Mouse (Mus musculus) kidney, embryonic 15.5 days (tissue): ENCODE measurements at regions not wholly inside any gene's neighbourhood (a gene's known extent, or its start where the extent isn't known, plus 50 kb on each side); places are given as distances from the start of the nearest gene placed in this dataset.

ENCODE experiments used
- ATAC-seq: fragments of 200-750 bp; cut with Nextera tagmentation; replicated peaks from 2 replicates; pipeline ENCODE4 v1.8.0; 2017; ENCODE audit warnings: moderate TSS enrichment; ENCODE audit not compliant: low FRiP score
- H3K27ac ChIP-seq: fragments of 300-500 bp; sonication (generic); 2 replicates; pipeline ENCODE4 v1.5.1; 2015; ENCODE audit warnings: mild to moderate bottlenecking, inconsistent platforms
- H3K27me3 ChIP-seq: fragments of 300-500 bp; sonication (generic); 2 replicates; pipeline ENCODE4 v1.6.1; 2015; ENCODE audit warnings: inconsistent platforms
- H3K36me3 ChIP-seq: fragments of 300-500 bp; sonication (generic); 2 replicates; pipeline ENCODE4 v1.6.1; 2015; ENCODE audit warnings: inconsistent platforms
- H3K4me1 ChIP-seq: fragments of 300-500 bp; sonication (generic); 2 replicates; pipeline ENCODE4 v1.6.1; 2015; ENCODE audit warnings: inconsistent platforms
- H3K4me2 ChIP-seq: fragments of 300-500 bp; sonication (generic); 2 replicates; pipeline ENCODE4 v1.6.1; 2015; ENCODE audit warnings: moderate library complexity, mild to moderate bottlenecking, inconsistent platforms
- H3K4me3 ChIP-seq: fragments of 300-500 bp; sonication (generic); replicated peaks from 2 replicates; pipeline ENCODE4 v1.5.1; 2015; ENCODE audit warnings: mild to moderate bottlenecking, inconsistent platforms
- H3K9ac ChIP-seq: fragments of 300-500 bp; sonication (generic); 2 replicates; pipeline ENCODE4 v1.6.1; 2015; ENCODE audit warnings: mild to moderate bottlenecking, inconsistent platforms
- H3K9me3 ChIP-seq: fragments of 300-500 bp; sonication (generic); replicated peaks from 2 replicates; pipeline ENCODE4 v1.6.1; 2016; ENCODE audit warnings: inconsistent platforms
- WGBS: fragments of 180-500 bp; shearing (Covaris S2); methylation state at CpG from one replicate; pipeline ENCODE4 v1.1.7; 2015; ENCODE audit warnings: mixed read lengths; 5-methylcytosine and 5-hydroxymethylcytosine counted together

- 65% methylated on average over 1 of the region's 1 CpGs for WGBS
- no peak overlapping the region for H3K4me3 ChIP-seq
- no peak for ATAC-seq
- H3K4me2 ChIP-seq, result no peak overlapping the region
- no peak overlapping the region for H3K27ac ChIP-seq
- no peak overlapping the region for H3K9ac ChIP-seq
- no peaks in the 10 kb centered on the region for H3K27me3 ChIP-seq
- H3K36me3 ChIP-seq, result no peaks in the 10 kb centered on the region
- H3K4me1 ChIP-seq, result no peaks in the 10 kb centered on the region
- H3K9me3 ChIP-seq, result no peaks in the 10 kb centered on the region
Observed at GRCm38 (mm10) chr14:71359581-71359980, 759.9 kb upstream of the Fam160b2 start.

- Histone ChIP-seq H3K9me3 (no peaks in the 10 kb centered on the region), H3K9ac (no peak overlapping the region), H3K27ac (no peak overlapping the region), H3K4me1 (no peaks in the 10 kb centered on the region), H3K4me2 (no peak overlapping the region), H3K4me3 (no peak overlapping the region), H3K27me3 (no peaks in the 10 kb centered on the region), H3K36me3 (no peaks in the 10 kb centered on the region)
- peak; percentile 71 for ATAC-seq
- WGBS, result 31% methylated on average over 5 of the region's 5 CpGs
Observed at GRCm38 (mm10) chr14:71338219-71338618, 738.6 kb upstream of the Fam160b2 start.

GRCm38 (mm10) chr14:71336906-71337305 is 737.3 kb upstream of the Fam160b2 start:
- Histone ChIP-seq H3K36me3 (no peaks in the 10 kb centered on the region), H3K27ac (no peak overlapping the region), H3K9me3 (no peaks in the 10 kb centered on the region), H3K4me3 (no peak overlapping the region), H3K4me2 (no peak overlapping the region), H3K27me3 (no peaks in the 10 kb centered on the region), H3K4me1 (no peaks in the 10 kb centered on the region), H3K9ac (no peak overlapping the region)
- 97% methylated on average over 3 of the region's 3 CpGs for WGBS
- ATAC-seq, result no peak

- H3K9me3 ChIP-seq, result no peaks in the 10 kb centered on the region
- H3K4me2 ChIP-seq, result no peak overlapping the region
- 94% methylated on average over 1 of the region's 1 CpGs for WGBS
- H3K27me3 ChIP-seq, result no peaks in the 10 kb centered on the region
- H3K9ac ChIP-seq, result no peak overlapping the region
- no peak overlapping the region for H3K4me3 ChIP-seq
- no peak for ATAC-seq
- no peaks in the 10 kb centered on the region for H3K4me1 ChIP-seq
- H3K36me3 ChIP-seq, result no peaks in the 10 kb centered on the region
- H3K27ac ChIP-seq, result no peak overlapping the region
Observed at GRCm38 (mm10) chr14:71334022-71334421, 734.4 kb upstream of the Fam160b2 start.

- no peak overlapping the region for H3K27ac ChIP-seq
- H3K9me3 ChIP-seq, result no peaks in the 10 kb centered on the region
- ATAC-seq, result no peak
- no peak overlapping the region for H3K4me2 ChIP-seq
- no peak overlapping the region for H3K4me3 ChIP-seq
- H3K9ac ChIP-seq, result no peak overlapping the region
- H3K36me3 ChIP-seq, result no peaks in the 10 kb centered on the region
- no peaks in the 10 kb centered on the region for H3K4me1 ChIP-seq
- 49% methylated on average over 5 of the region's 5 CpGs for WGBS
- H3K27me3 ChIP-seq, result no peaks in the 10 kb centered on the region
Observed at GRCm38 (mm10) chr14:71329862-71330630, 730.4 kb upstream of the Fam160b2 start.

GRCm38 (mm10) chr14:71327621-71328020 is 728.0 kb upstream of the Fam160b2 start:
- no peaks in the 10 kb centered on the region for H3K36me3 ChIP-seq
- H3K4me2 ChIP-seq, result no peak overlapping the region
- no peaks in the 10 kb centered on the region for H3K9me3 ChIP-seq
- H3K4me1 ChIP-seq, result no peaks in the 10 kb centered on the region
- no peaks in the 10 kb centered on the region for H3K27me3 ChIP-seq
- no peak overlapping the region for H3K4me3 ChIP-seq
- H3K27ac ChIP-seq, result no peak overlapping the region
- H3K9ac ChIP-seq, result no peak overlapping the region
- ATAC-seq, result no peak

- Histone ChIP-seq H3K27me3 (no peaks in the 10 kb centered on the region), H3K4me3 (no peak overlapping the region), H3K4me2 (no peak overlapping the region), H3K4me1 (no peaks in the 10 kb centered on the region), H3K36me3 (no peaks in the 10 kb centered on the region), H3K9ac (no peak overlapping the region), H3K9me3 (no peaks in the 10 kb centered on the region), H3K27ac (no peak overlapping the region)
- WGBS, result 84% methylated on average over 2 of the region's 2 CpGs
- no peak for ATAC-seq
Observed at GRCm38 (mm10) chr14:71326521-71327105, 727.0 kb upstream of the Fam160b2 start.

- Histone ChIP-seq H3K27me3 (no peaks in the 10 kb centered on the region), H3K36me3 (no peaks in the 10 kb centered on the region), H3K4me2 (no peak overlapping the region), H3K27ac (no peak overlapping the region), H3K9ac (no peak overlapping the region), H3K4me1 (no peaks in the 10 kb centered on the region), H3K9me3 (no peaks in the 10 kb centered on the region), H3K4me3 (no peak overlapping the region)
- WGBS, result 67% methylated on average over 3 of the region's 3 CpGs
- no peak for ATAC-seq
Observed at GRCm38 (mm10) chr14:71315228-71315627, 715.6 kb upstream of the Fam160b2 start.

GRCm38 (mm10) chr14:71299755-71300154 is 700.1 kb upstream of the Fam160b2 start:
- H3K27me3 ChIP-seq, result no peaks in the 10 kb centered on the region
- no peak overlapping the region for H3K27ac ChIP-seq
- H3K4me2 ChIP-seq, result no peak overlapping the region
- no peaks in the 10 kb centered on the region for H3K9me3 ChIP-seq
- WGBS, result 82% methylated on average over 6 of the region's 6 CpGs
- H3K4me1 ChIP-seq, result no peaks in the 10 kb centered on the region
- no peak overlapping the region for H3K4me3 ChIP-seq
- ATAC-seq, result no peak
- no peak overlapping the region for H3K9ac ChIP-seq
- no peaks in the 10 kb centered on the region for H3K36me3 ChIP-seq

- Histone ChIP-seq H3K36me3 (no peaks in the 10 kb centered on the region), H3K4me3 (no peak overlapping the region), H3K27ac (no peak overlapping the region), H3K4me1 (no peaks in the 10 kb centered on the region), H3K9ac (no peak overlapping the region), H3K4me2 (no peak overlapping the region), H3K9me3 (no peaks in the 10 kb centered on the region), H3K27me3 (no peaks in the 10 kb centered on the region)
- WGBS, result 92% methylated on average over 14 of the region's 14 CpGs
- ATAC-seq, result no peak
Observed at GRCm38 (mm10) chr14:71281568-71281967, 681.9 kb upstream of the Fam160b2 start.

- H3K4me2 ChIP-seq, result no peak overlapping the region
- 49% methylated on average over 12 of the region's 12 CpGs for WGBS
- H3K4me3 ChIP-seq, result no peak overlapping the region
- H3K36me3 ChIP-seq, result no peaks in the 10 kb centered on the region
- no peaks in the 10 kb centered on the region for H3K27me3 ChIP-seq
- no peaks in the 10 kb centered on the region for H3K4me1 ChIP-seq
- no peaks in the 10 kb centered on the region for H3K9me3 ChIP-seq
- H3K9ac ChIP-seq, result no peak overlapping the region
- ATAC-seq, result no peak
- no peak overlapping the region for H3K27ac ChIP-seq
Observed at GRCm38 (mm10) chr14:71276309-71276791, 676.7 kb upstream of the Fam160b2 start.

- ATAC-seq, result no peak
- no peaks in the 10 kb centered on the region for H3K9me3 ChIP-seq
- 88% methylated on average over 2 of the region's 2 CpGs for WGBS
- H3K4me1 ChIP-seq, result no peaks in the 10 kb centered on the region
- H3K9ac ChIP-seq, result no peak overlapping the region
- H3K4me2 ChIP-seq, result no peak overlapping the region
- H3K27me3 ChIP-seq, result no peaks in the 10 kb centered on the region
- no peaks in the 10 kb centered on the region for H3K36me3 ChIP-seq
- H3K27ac ChIP-seq, result no peak overlapping the region
- H3K4me3 ChIP-seq, result no peak overlapping the region
Observed at GRCm38 (mm10) chr14:71272470-71272869, 672.8 kb upstream of the Fam160b2 start.

GRCm38 (mm10) chr14:71257650-71258049 is 658.0 kb upstream of the Fam160b2 start:
- no peaks in the 10 kb centered on the region for H3K4me1 ChIP-seq
- 83% methylated on average over 4 of the region's 4 CpGs for WGBS
- H3K27me3 ChIP-seq, result no peaks in the 10 kb centered on the region
- no peak overlapping the region for H3K27ac ChIP-seq
- no peak overlapping the region for H3K4me2 ChIP-seq
- H3K36me3 ChIP-seq, result no peaks in the 10 kb centered on the region
- H3K9me3 ChIP-seq, result no peaks in the 10 kb centered on the region
- H3K9ac ChIP-seq, result no peak overlapping the region
- H3K4me3 ChIP-seq, result no peak overlapping the region
- no peak for ATAC-seq
